Mouse (Mus musculus) brown adipose tissue, adult 24 weeks (tissue): ENCODE measurements around the gene U2surp. TPM values are rescaled to one million over a fixed set of nuclear protein-coding genes. Genes with fewer than 3 reads are reported as not detected.

Source experiments
- H3K27ac ChIP-seq: fragments of 200-500 bp; replicated peaks from 2 replicates; pipeline ENCODE4 v1.5.1; 2012; ENCODE audit warnings: low read depth, mild to moderate bottlenecking, low read length
- H3K4me1 ChIP-seq: fragments of 200-500 bp; 2 replicates; pipeline ENCODE4 v1.6.1; 2012; ENCODE audit warnings: low read length, mixed read lengths; ENCODE audit not compliant: control insufficient read depth, insufficient read depth, insufficient read length
- H3K4me3 ChIP-seq: fragments of 200-500 bp; 2 replicates; pipeline ENCODE4 v1.5.1; 2012; ENCODE audit warnings: low read depth, mild to moderate bottlenecking, low read length, moderate library complexity; ENCODE audit not compliant: insufficient read depth
- polyA plus RNA-seq: library from polyadenylated mRNA; stranded (reverse); fragments of >200 nt; gene quantifications from 2 replicates; pipeline ENCODE4 v1.2.4, GENCODE M21; 2012; ENCODE audit not compliant: missing spikeins, insufficient read depth, insufficient read length

The U2surp gene
- polyA plus RNA-seq, result 29.8 and 33.4 TPM in 2 replicates

DNA sequence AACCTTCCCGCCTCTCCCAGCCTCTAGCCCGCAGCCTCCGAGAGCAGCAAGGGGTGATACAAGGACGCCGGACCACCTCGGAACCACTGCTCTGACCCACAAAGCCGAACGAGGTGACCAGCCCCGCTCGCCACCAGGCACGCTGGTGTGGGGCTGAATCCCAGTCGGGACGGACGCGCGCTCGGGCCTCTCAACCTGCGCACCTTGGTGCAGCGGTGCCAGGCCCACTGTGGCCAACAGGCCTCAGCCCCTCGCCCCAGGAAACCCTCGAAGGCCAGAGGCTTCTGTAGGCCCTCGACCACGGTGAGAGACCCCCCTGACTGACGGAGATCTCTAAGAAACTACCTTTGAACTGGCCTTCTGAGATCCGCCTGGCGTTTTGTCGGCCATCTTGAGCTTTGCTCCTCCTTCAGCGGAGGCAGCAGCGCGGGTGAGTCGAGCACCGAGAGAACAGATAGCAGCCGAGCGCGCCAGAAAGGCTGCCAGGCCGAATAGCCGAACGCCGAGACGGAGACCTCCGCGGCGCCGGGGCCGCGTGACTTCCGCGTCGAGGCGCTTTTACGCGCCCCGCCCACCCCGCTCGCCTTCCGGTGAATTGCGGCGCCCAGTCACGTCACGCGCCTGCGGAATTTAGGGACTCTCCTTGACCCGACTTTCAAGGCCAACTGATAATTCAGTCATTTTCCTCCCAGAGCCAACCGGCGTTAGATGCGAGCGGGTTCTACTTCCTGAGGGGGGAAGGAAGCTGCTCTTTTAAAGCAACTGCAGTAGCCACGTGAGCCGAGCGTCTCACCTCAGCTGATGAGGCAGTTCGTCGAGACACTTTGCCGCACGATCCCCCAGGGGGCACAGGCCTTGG lies at the start of gene U2surp:
U2surp (minus strand) TSS at position 525 of the 859 bp plus-strand sequence.
- peaks cover 4% of the 10 kb centered on the region; the same call in 1 of the 2 replicates for H3K4me1 ChIP-seq
- H3K4me3 ChIP-seq, result peak within 1 kb of the TSS; percentile 86
- peak within 1 kb of the TSS; percentile 92 for H3K27ac ChIP-seq

- H3K4me3 ChIP-seq, result peak overlapping the region; percentile 65
- peaks cover 8% of the 10 kb centered on the region; the same call in 1 of the 2 replicates for H3K4me1 ChIP-seq
- peak overlapping the region; percentile 53 for H3K27ac ChIP-seq
These were observed 48.3 kb upstream of the U2surp start for GRCm38 (mm10) chr9:95559936-95560735.

DNA sequence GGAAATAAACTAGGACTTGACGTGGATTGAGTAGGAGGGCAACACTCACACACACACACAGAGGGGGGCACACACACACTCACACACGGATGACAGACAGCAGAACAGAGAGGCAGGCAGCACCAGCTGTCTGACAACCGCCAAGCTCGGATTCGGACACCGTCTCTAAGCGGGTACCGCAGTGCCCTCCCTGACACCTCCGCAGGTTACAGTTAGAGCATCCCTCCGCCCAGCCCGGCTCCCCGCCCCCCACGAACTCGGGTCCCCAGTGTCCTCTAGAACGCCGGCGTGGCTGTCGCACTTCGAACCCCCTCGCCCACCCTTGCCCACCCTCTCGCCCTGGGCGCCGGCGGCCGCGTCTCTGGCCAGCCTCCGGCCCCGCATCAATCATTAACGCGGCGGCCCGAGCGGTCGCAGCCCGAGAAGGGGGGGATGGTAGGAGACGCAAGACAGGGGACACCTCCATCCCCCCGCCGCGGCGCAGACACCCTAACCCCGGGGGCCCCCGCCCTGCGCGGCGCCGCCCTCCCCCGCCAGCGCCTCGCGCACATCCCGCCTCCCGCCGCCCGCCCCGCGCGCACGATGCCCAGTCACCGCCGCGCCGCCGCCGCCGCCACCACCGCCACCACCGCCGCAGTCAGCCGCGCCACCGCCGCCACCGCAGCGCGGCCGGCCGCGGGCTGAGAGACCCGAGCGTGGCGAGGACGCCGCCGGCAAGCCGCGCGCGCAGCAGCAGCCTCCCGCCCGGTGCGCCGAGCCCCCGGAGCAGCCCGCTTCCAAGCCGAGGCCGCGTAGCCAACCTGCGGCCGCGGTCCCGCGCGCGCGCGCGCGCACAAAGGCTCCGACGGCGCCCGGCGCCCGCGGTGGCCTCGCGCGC lies 47.5 kb upstream of the U2surp start, which contains the start of gene Paqr9:
Paqr9 (plus strand) TSS at position 599 of the 877 bp plus-strand sequence.
- Histone ChIP-seq H3K27ac (peak within 1 kb of the TSS; percentile 96), H3K4me3 (peak within 1 kb of the TSS; percentile 67), H3K4me1 (peaks cover 8% of the 10 kb centered on the region; the same call in 1 of the 2 replicates)

- H3K27ac ChIP-seq, result peak overlapping the region; percentile 96
- H3K4me1 ChIP-seq, result peaks cover 8% of the 10 kb centered on the region; the same call in 1 of the 2 replicates
- H3K4me3 ChIP-seq, result peak overlapping the region; percentile 67
These were observed 46.9 kb upstream of the U2surp start for GRCm38 (mm10) chr9:95558726-95559058.

DNA sequence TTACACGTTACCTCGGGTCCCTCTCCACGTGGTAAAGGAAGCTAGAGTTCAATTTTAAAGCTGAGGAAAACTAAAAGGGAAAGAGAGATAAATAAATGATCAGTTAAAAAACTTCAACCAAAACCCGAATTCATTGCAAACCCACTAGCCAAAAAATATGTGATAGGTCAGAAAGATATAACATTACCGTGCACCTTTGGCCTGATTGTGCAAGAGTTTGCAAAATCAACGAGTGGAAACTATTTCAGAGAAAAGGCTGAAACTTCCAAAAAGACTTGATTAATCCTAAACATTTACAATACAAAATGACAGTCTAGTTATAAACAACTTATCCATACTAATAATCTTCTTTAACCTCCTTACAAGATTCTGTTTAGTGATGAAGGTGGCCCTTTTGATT lies 45.9 kb upstream of the U2surp start:
- Histone ChIP-seq H3K4me3 (no peak overlapping the region), H3K27ac (peak overlapping the region; percentile 99), H3K4me1 (peaks cover 8% of the 10 kb centered on the region; the same call in 1 of the 2 replicates)

- peaks cover 8% of the 10 kb centered on the region; the same call in 1 of the 2 replicates for H3K4me1 ChIP-seq
- H3K27ac ChIP-seq, result peak overlapping the region; percentile 47; the same call in 1 of the 2 replicates
- no peak overlapping the region for H3K4me3 ChIP-seq
These were observed 44.3 kb upstream of the U2surp start for GRCm38 (mm10) chr9:95556067-95556512.

DNA sequence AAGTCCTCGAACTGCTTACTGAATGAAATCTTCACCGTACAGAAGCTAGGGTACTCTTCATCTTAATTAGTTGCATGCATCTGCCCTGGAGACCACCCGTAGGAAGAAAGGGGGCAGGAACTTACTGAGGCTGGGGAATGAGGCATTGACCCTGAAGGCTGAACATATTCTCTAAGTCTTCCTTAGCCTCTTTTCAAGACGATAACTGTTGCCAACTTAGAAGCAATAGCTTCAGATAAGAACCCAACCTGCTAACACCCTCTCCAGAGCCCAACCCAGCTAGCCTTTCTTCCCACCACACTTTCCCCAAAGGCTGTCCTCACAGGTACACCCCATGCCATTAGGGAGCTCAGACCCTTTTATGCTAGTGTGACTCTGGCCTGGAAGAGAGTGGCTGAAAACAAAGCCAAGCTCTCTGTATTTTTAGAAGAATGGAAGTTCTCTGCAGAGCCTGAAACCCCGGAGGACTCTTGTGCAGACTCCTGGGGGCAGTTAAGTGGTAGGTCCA lies 43.5 kb upstream of the U2surp start:
- Histone ChIP-seq H3K4me1 (peaks cover 12% of the 10 kb centered on the region; the same call in 1 of the 2 replicates), H3K4me3 (no peak overlapping the region), H3K27ac (peak overlapping the region; percentile 60)

DNA sequence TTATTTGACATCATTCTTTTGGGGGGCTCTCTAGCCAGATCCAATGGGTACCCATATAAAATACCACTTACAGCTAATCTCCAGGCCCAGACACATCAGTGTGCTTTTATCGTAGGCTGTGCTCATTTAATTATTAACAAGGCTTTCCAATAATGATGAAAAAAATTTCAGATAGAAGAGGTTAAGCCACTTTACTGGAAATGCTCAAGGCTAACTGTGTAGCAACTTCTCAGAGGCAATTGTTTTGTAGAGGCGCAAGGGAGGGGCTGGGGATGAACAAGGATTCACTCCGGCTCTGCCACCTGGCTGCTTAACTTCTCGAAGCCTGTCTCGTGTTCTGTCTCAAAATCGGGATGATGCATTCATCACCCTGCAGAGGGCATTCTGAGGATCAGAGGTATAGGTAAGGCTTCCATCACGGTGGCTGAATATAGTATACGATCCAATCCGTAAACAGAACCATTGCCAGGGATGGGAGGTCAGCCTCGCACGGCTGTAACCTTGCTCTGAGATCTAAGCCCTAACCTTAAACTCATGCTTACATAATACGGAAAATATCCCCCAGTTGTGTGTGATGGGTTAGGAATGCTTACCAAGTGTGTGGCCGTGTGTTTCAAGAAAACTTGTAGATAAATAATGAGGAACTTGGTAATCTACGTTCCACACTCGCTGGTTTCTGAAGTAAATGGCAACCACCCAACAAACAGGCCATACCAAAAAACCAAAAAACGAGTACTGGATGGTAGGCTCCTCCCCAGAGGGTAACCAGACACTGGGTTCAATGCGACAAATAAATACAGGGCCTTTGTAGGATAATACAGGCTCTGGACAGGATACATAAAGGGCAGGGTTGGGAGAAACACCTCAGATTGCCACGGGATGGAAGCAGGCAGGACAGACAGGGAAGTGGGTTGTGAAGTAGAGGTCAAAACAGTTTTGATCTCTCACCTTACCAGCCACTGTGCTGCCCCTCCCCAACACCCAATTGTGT lies 42.7 kb upstream of the U2surp start:
- Histone ChIP-seq H3K4me1 (peaks cover 12% of the 10 kb centered on the region; the same call in 1 of the 2 replicates), H3K27ac (peak overlapping the region; percentile 60; the same call in 1 of the 2 replicates), H3K4me3 (no peak overlapping the region)

DNA sequence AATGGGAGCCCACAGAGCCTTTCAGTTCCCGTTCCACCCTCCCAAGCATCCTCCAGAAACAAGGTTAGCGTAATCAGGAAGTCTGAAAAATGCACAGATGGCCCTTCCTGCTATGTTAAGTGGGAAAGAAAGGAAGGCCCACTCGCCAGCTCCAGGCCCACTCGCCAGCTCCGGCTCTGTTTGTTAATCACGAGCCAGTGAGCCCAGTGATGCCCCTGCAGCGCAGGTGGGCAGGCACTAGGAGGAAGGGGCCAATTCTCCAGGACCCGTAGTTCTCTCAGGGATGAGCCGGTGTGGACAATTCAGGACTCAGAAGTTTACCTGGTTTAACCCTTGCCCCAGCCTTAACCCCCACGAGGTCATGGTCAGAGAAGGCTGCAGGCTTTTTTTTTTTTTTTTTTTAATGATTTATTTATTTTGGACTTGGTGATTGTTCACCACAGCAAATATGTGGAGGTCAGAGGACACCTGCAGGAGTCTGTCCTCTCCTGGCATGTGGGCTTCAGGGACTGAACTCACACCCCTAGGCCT lies 40.4 kb upstream of the U2surp start:
- Histone ChIP-seq H3K27ac (no peak overlapping the region), H3K4me3 (no peak overlapping the region), H3K4me1 (peaks cover 12% of the 10 kb centered on the region; the same call in 1 of the 2 replicates)

- no peak overlapping the region for H3K27ac ChIP-seq
- peaks cover 6% of the 10 kb centered on the region; the same call in 1 of the 2 replicates for H3K4me1 ChIP-seq
- H3K4me3 ChIP-seq, result no peak overlapping the region
These were observed 39.3 kb upstream of the U2surp start for GRCm38 (mm10) chr9:95550856-95551774.

- peaks cover 3% of the 10 kb centered on the region; the same call in 1 of the 2 replicates for H3K4me1 ChIP-seq
- no peak overlapping the region for H3K27ac ChIP-seq
- no peak overlapping the region for H3K4me3 ChIP-seq
These were observed 38.0 kb upstream of the U2surp start for GRCm38 (mm10) chr9:95549626-95550411.
